Mouse (Mus musculus) liver, embryonic 14.5 days (tissue): ENCODE results near the gene Tns4. TPM values are rescaled to one million over a fixed set of nuclear protein-coding genes. Genes with fewer than 3 reads are reported as not detected.

Experiments used
- ATAC-seq: fragments of 200-750 bp; cut with Nextera tagmentation; 2 replicates; pipeline ENCODE4 v1.8.0; 2017; ENCODE audit warnings: moderate number of reproducible peaks, mild to moderate bottlenecking, moderate library complexity; ENCODE audit not compliant: insufficient read depth
- DNase-seq, 3 experiments: peaks; one replicate each; pipeline ENCODE4 v3.0.0-alpha.2; 2012 to 2013; ENCODE audit warnings: low read depth in 3 of 3, low spot score in 3 of 3
- H3K27ac ChIP-seq: fragments of 300-500 bp; sonication (generic); 2 replicates; pipeline ENCODE4 v1.5.1; 2014; ENCODE audit warnings: moderate library complexity, mild to moderate bottlenecking, control low read depth, inconsistent platforms
- H3K27me3 ChIP-seq: fragments of 300-500 bp; sonication (generic); 2 replicates; pipeline ENCODE4 v1.6.1; 2014; ENCODE audit warnings: mild to moderate bottlenecking, low read length, moderate library complexity; ENCODE audit not compliant: control insufficient read depth, insufficient read depth
- H3K36me3 ChIP-seq: fragments of 300-500 bp; sonication (generic); replicated peaks from 2 replicates; pipeline ENCODE4 v1.6.1; 2014; ENCODE audit warnings: low read depth; ENCODE audit not compliant: control insufficient read depth, insufficient read depth
- H3K4me1 ChIP-seq, 2 experiments: fragments of 200-500 bp in 1 of 2; fragments of 300-500 bp in 1 of 2; sonication (generic) in 1 of 2; replicated peaks; 2 replicates each; pipeline ENCODE4 v1.6.1; 2012 to 2014; ENCODE audit warnings: antibody characterized with exemption in 1 of 2, inconsistent platforms in 1 of 2, low read length in 1 of 2; ENCODE audit not compliant: control insufficient read depth in 2 of 2, insufficient read depth in 2 of 2
- H3K4me2 ChIP-seq: fragments of 300-500 bp; sonication (generic); 2 replicates; pipeline ENCODE4 v1.6.1; 2014; ENCODE audit warnings: low read depth, mild to moderate bottlenecking, control low read depth, moderate library complexity
- H3K4me3 ChIP-seq, 2 experiments: fragments of 200-500 bp in 1 of 2; fragments of 300-500 bp in 1 of 2; sonication (generic) in 1 of 2; 2 replicates each; pipeline ENCODE4 v1.5.1; 2012 to 2014; ENCODE audit warnings: low read depth in 2 of 2, low read length in 2 of 2, mild to moderate bottlenecking in 2 of 2, control low read depth in 1 of 2, inconsistent platforms in 1 of 2, moderate library complexity in 1 of 2; ENCODE audit not compliant: insufficient read depth in 1 of 2
- H3K9ac ChIP-seq: fragments of 300-500 bp; sonication (generic); replicated peaks from 2 replicates; pipeline ENCODE4 v1.6.1; 2014; ENCODE audit warnings: mild to moderate bottlenecking, control low read depth, moderate library complexity
- H3K9me3 ChIP-seq: fragments of 300-500 bp; sonication (generic); 2 replicates; pipeline ENCODE4 v1.6.1; 2016; ENCODE audit warnings: low read length, mixed read lengths; ENCODE audit not compliant: control insufficient read depth
- CTCF ChIP-seq: IDR thresholded peaks from 2 replicates; pipeline ENCODE4 v1.5.1; 2016; ENCODE audit warnings: antibody characterized with exemption, low read depth, control low read depth
- EP300 ChIP-seq: IDR thresholded peaks from 2 replicates; pipeline ENCODE4 v1.6.1; 2016; ENCODE audit warnings: antibody characterized with exemption, low read depth
- WGBS: fragments of 180-500 bp; shearing (Covaris S2); extraction: QIAGEN DNeasy Blood & Tissue Kit; methylation state at CpG from one replicate; pipeline ENCODE4 v1.1.7; 2014; ENCODE audit not compliant: insufficient replicate concordance; 5-methylcytosine and 5-hydroxymethylcytosine counted together
- polyA plus RNA-seq, 2 experiments: library from polyadenylated mRNA; depleted of rRNA in 1 of 2; stranded (reverse) in 1 of 2; unstranded in 1 of 2; fragments of >200 nt; fragmentation: Nextera tagmentation in 1 of 2; extraction: Ambion mirVana in 1 of 2; gene quantifications; 2 replicates each; pipeline versions ENCODE4 v1.2.1 to v1.2.3; 2012 to 2014

Gene Tns4
- polyA plus RNA-seq, 2 experiments = 0.09 to 0.36 TPM

DNA sequence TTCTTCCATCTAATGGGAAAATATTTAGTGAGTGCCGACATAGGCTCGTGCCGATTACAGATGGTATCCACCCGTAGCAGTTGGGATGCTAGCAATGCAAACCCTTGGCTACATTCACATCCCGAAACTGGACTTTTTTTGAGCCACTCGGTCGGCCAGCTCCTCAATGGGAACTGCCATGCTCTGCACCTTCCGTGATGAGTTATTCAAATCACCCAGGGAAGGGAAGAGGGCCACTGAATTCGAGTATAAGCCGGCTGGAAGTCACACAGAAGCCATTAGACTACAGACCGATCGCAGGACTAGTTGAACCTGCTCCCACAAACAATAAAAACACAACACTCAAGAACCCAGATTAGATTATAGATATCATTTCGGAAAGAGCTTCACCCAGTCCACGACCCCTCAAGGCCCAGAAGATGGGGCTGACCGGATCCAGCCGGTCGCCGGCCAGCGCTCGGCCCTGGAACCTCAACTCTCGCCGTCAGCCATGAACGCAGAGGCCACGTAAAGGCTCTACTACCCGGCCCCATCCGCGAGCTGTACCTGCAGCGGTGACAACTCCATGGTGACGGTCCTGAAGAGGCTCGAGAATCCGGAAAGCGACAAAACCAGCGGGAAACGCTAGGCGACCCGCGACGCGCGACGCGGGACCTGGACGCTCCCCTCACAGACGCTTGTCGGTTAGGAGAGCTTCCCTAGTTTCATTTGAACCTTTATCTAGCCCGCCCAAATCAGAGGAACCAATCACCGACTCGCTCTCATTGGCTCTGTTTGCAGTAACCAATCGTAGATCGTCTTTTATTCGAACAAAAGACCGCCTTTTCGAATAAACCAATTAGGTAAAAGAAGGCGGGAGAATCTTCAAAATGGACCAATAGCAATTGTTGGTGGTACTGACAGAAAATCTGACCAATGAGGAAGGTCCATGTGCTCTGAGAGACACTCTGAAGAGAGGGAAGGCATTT lies 65.3 kb downstream of the Tns4 start, which contains the start of gene Top2a:
Gene Top2a (minus strand): TSS at position 690 of the 968 bp plus-strand sequence.
- DNase-seq (peak; percentile 96 to 99 (median 98)), ATAC-seq (peak; percentile 94)
- Histone ChIP-seq H3K4me2 (peak within 1 kb of the TSS; percentile 81), H3K27me3 (no peaks in the 10 kb centered on the region), H3K4me3 (peak within 1 kb of the TSS; percentile 79 to 100), H3K9me3 (no peaks in the 10 kb centered on the region), H3K27ac (peak within 1 kb of the TSS; percentile 44), H3K4me1 (peaks cover 13 to 15% of the 10 kb centered on the region in 2 experiments), H3K9ac (peak within 1 kb of the TSS; percentile 88), H3K36me3 (peaks cover 42% of the 10 kb centered on the region)
- TF ChIP-seq CTCF = 0 out of 2 replicates have a peak, but pooled peaks have one; percentile 19
- TF ChIP-seq EP300 = peak; percentile 83
- under 1% methylated on average over 54 of the region's 54 CpGs for WGBS

DNA sequence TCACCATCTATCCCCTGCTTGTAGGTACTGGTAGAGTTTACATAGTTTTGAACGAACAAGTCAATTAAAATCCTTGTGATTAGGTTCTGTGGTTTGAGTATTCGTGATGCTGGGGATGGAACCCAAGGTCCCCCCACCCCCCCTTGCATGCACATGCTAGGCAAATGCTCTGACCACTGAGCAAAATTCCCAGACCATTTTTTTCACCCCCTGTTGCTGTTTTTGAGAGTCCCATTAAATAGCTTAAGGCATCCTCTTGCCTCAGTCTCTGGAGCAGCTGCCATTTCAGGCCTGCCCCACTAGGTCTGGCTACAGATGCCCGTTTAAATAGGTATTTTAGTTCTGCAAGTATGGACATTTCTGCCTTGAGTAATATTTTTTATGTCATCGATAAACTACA lies 66.0 kb downstream of the Tns4 start:
- Histone ChIP-seq H3K4me2 (peak overlapping the region; percentile 75), H3K27me3 (no peaks in the 10 kb centered on the region), H3K9me3 (no peaks in the 10 kb centered on the region), H3K27ac (peak overlapping the region; percentile 44), H3K9ac (peak overlapping the region; percentile 88), H3K4me1 (peaks cover 13 to 15% of the 10 kb centered on the region in 2 experiments), H3K4me3 (peak overlapping the region; percentile 79 to 100), H3K36me3 (peaks cover 49% of the 10 kb centered on the region)
- 1% methylated on average over 4 of the region's 4 CpGs for WGBS
- DNase-seq = no peak
- ATAC-seq = no peak
- TF ChIP-seq CTCF (no peak), EP300 (no peak)

DNA sequence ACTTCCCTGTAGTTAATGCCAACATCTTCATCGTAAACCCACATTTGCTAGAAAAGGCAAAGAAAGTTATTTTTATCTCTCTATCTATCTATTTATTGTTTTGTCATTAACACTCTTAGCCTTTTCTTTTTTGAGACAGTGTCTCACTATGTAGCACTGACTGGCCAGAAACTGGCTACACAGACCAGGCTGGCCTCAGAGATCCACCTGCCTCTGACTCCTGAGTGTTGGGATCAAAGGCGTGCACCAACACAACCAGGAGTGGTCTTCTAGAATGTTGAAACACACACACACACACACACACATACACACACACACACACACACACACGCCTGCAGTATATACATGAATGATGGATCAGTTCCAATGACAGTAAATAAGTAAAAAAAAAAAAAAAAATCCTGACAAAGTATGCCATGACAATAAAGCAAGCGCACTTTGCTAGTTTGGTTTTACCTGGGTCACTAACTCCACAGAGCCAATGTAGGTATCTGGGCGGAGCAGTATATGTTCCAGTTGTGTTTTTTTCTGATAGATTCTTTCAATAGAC lies 66.6 kb downstream of the Tns4 start:
- no peak for ATAC-seq
- peaks cover 55% of the 10 kb centered on the region for H3K36me3 ChIP-seq
- DNase-seq = no peak
- H3K4me1 ChIP-seq = peaks cover 13 to 15% of the 10 kb centered on the region in 2 experiments
- H3K9me3 ChIP-seq = no peaks in the 10 kb centered on the region
- H3K4me2 ChIP-seq = peak overlapping the region; percentile 75
- H3K9ac ChIP-seq = peak overlapping the region; percentile 88
- H3K27ac ChIP-seq = no peak overlapping the region
- no peak for TF ChIP-seq EP300
- TF ChIP-seq CTCF = no peak
- H3K27me3 ChIP-seq = no peaks in the 10 kb centered on the region
- WGBS = 62% methylated on average over 5 of the region's 5 CpGs
- peak overlapping the region; percentile 79 to 100 for H3K4me3 ChIP-seq

DNA sequence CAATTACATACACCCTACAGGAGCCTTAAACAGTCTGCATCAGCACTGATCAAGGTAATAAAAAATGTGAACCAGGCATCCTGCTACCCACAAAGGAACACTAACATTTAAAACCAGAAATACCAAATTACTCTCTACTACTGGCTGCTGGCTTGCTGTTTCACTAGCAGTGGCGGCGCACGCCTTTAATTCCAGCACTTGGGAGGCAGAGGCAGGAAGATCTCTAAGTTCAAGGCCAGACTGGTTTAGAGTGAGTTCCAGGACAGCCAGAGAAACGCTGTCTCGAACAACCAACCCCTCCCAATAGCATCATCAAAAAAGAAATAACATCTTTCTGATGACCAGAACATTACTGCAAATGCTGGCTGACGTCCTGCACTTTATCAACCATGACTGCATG lies 69.3 kb downstream of the Tns4 start:
- H3K27me3 ChIP-seq = no peaks in the 10 kb centered on the region
- no peak overlapping the region for H3K4me2 ChIP-seq
- no peak for TF ChIP-seq EP300
- no peak for TF ChIP-seq CTCF
- ATAC-seq = no peak
- H3K9ac ChIP-seq = no peak overlapping the region
- H3K9me3 ChIP-seq = no peaks in the 10 kb centered on the region
- peaks cover 81% of the 10 kb centered on the region for H3K36me3 ChIP-seq
- H3K4me3 ChIP-seq = no peak overlapping the region
- peaks cover 12 to 13% of the 10 kb centered on the region in 2 experiments for H3K4me1 ChIP-seq
- 91% methylated on average over 6 of the region's 6 CpGs for WGBS
- DNase-seq = no peak
- no peak overlapping the region for H3K27ac ChIP-seq

Other genes starting within 250 kb of the Tns4 start
- 2.0 and 2.1 TPM in 2 replicates for gene Wipf2, start 225.7 kb downstream of the Tns4 start, polyA plus RNA-seq (2012; rRNA removed)
- 1.1 and 1.4 TPM in 2 replicates for gene Wipf2, start 225.7 kb downstream of the Tns4 start, polyA plus RNA-seq (2014; fragmentation: Nextera tagmentation; extraction: Ambion mirVana)
- 16.9 and 28.6 TPM in 2 replicates for gene Cdc6, start 181.5 kb downstream of the Tns4 start, polyA plus RNA-seq (2012; rRNA removed)
- gene Cdc6, start 181.5 kb downstream of the Tns4 start, polyA plus RNA-seq (2014; fragmentation: Nextera tagmentation; extraction: Ambion mirVana) = 64.1 and 71.0 TPM in 2 replicates
- gene Rara, start 161.5 kb downstream of the Tns4 start, polyA plus RNA-seq (2012; rRNA removed) = 1.9 and 2.3 TPM in 2 replicates
- 3.0 and 3.2 TPM in 2 replicates for gene Rara, start 161.5 kb downstream of the Tns4 start, polyA plus RNA-seq (2014; fragmentation: Nextera tagmentation; extraction: Ambion mirVana)
- gene Gjd3, start 106.3 kb downstream of the Tns4 start, polyA plus RNA-seq (2012; rRNA removed) = not detected in 2 replicates
- gene Gjd3, start 106.3 kb downstream of the Tns4 start, polyA plus RNA-seq (2014; fragmentation: Nextera tagmentation; extraction: Ambion mirVana) = not detected in 2 replicates
- 57.7 and 108 TPM in 2 replicates for gene Top2a, start 65.1 kb downstream of the Tns4 start, polyA plus RNA-seq (2012; rRNA removed)
- 197 and 214 TPM in 2 replicates for gene Top2a, start 65.1 kb downstream of the Tns4 start, polyA plus RNA-seq (2014; fragmentation: Nextera tagmentation; extraction: Ambion mirVana)
- gene Igfbp4, start 48.1 kb downstream of the Tns4 start, polyA plus RNA-seq (2012; rRNA removed) = 60.6 and 71.4 TPM in 2 replicates
- gene Igfbp4, start 48.1 kb downstream of the Tns4 start, polyA plus RNA-seq (2014; fragmentation: Nextera tagmentation; extraction: Ambion mirVana) = 115 and 123 TPM in 2 replicates
- 0.11 TPM in 2 replicates for gene Ccr7, start 65.8 kb upstream of the Tns4 start, polyA plus RNA-seq (2012; rRNA removed)
- 0.15 and 0.29 TPM in 2 replicates for gene Ccr7, start 65.8 kb upstream of the Tns4 start, polyA plus RNA-seq (2014; fragmentation: Nextera tagmentation; extraction: Ambion mirVana)
- 21.3 and 60.1 TPM in 2 replicates for gene Smarce1, start 141.7 kb upstream of the Tns4 start, polyA plus RNA-seq (2012; rRNA removed)
- gene Smarce1, start 141.7 kb upstream of the Tns4 start, polyA plus RNA-seq (2014; fragmentation: Nextera tagmentation; extraction: Ambion mirVana) = 53.5 and 58.8 TPM in 2 replicates
- 0.01 and 0.04 TPM in 2 replicates for gene Krt222, start 154.8 kb upstream of the Tns4 start, polyA plus RNA-seq (2012; rRNA removed)
- gene Krt222, start 154.8 kb upstream of the Tns4 start, polyA plus RNA-seq (2014; fragmentation: Nextera tagmentation; extraction: Ambion mirVana) = 0.13 and 0.34 TPM in 2 replicates
- not detected in 2 replicates for gene Krt24, start 196.0 kb upstream of the Tns4 start, polyA plus RNA-seq (2012; rRNA removed)
- gene Krt24, start 196.0 kb upstream of the Tns4 start, polyA plus RNA-seq (2014; fragmentation: Nextera tagmentation; extraction: Ambion mirVana) = not detected in 2 replicates
- gene Krt25, start 233.6 kb upstream of the Tns4 start, polyA plus RNA-seq (2012; rRNA removed) = not detected in 2 replicates
- gene Krt25, start 233.6 kb upstream of the Tns4 start, polyA plus RNA-seq (2014; fragmentation: Nextera tagmentation; extraction: Ambion mirVana) = not detected in 2 replicates
- not detected in 2 replicates for gene Krt26, start 248.7 kb upstream of the Tns4 start, polyA plus RNA-seq (2012; rRNA removed)
- gene Krt26, start 248.7 kb upstream of the Tns4 start, polyA plus RNA-seq (2014; fragmentation: Nextera tagmentation; extraction: Ambion mirVana) = not detected in 2 replicates